Mouse (Mus musculus) liver, embryonic 14 days (tissue): Measurements from ENCODE around the gene Ccnd1. TPM values are rescaled to one million over a fixed set of nuclear protein-coding genes. Genes with fewer than 3 reads are reported as not detected.

Source experiments
- polyA plus RNA-seq: library from polyadenylated mRNA; depleted of rRNA; stranded (reverse); fragments of >200 nt; gene quantifications from 2 replicates; pipeline ENCODE4 v1.2.3, GENCODE M21; 2012; rRNA removed

The Ccnd1 gene
- 15.5 and 16.4 TPM in 2 replicates for polyA plus RNA-seq

GRCm38 (mm10) chr7:144939344-144940002 is at the start of gene Ccnd1:
Gene Ccnd1, minus strand, starts transcription at chr7:144939925.

DNA sequence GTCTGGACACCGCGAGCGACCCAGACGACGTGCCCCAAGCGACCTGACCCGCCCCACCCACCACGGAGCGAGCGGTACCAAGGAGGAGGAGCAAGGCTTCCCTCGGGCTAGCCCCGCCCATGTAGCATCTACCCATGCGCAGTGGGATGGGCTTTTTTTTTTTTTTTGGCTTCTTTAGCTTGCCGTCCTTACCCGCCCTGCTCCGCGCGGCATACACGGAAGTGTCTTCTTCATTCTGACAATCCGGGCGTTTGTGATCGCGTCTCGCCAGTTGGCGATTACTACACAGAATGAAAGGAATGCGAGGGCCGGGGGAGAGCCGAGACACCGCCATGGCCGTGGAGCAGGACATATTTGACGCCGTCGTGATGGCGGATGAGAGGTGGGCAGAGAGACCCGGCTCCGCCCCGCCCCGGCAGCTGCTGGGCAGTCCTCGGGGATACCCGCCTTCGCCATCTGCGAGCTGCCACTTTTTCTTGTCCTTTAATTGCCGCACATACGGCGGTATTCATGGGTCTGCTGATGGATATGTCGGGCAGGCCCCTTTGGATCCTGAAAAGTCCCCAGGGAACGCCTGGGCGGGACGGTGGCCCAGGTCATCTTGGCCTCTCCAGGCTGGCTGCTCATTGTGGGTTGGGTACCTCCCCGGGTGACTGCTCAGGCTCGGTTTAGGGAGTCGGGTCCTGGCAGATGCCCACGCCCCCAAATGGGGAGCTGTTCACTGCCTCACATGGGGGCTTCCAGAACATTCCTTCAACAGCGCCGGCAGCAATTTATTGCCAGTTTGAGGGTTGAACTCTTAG is 24.6 kb downstream of the Ccnd1 start, which contains the start of gene LTO1:
Gene LTO1, plus strand, starts transcription at position 153 of the 803 bp plus-strand sequence.

DNA sequence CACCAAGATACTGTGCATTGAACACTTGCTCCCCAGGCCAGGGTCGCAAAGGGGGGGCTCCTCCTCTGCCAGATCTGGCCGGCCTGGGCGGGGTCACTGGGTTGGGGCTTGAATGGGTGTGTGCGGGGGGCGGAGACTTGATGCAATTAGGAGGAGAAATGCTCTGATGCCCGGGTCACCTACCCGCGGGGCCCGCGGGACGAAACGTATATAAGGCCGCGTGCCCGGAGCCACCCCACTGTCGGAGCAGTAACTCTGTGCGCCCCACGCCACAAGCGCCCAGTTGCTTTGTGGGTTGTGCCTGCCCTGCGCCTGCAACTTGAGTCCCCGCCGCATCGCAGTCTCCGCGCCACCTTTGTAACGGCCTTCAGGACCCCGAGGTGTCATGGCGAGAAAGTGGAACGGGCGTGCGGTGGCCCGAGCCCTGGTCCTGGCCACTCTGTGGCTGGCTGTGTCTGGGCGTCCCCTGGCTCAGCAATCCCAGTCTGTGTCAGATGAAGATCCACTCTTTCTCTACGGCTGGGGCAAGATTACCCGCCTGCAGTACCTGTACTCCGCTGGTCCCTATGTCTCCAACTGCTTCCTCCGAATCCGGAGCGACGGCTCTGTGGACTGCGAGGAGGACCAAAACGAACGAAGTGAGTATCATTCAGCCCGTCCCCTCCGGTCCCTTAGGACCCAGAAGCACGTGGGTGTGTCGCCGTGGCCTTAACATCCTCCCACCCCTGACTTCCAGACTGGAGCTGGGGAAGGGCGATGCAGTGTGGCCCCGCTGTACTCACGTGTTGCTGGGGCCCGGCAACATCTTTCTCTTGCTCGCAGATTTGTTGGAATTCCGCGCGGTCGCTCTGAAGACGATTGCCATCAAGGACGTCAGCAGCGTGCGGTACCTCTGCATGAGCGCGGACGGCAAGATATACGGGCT is 43.2 kb downstream of the Ccnd1 start, which contains the start of gene Fgf15:
Gene Fgf15, plus strand, starts transcription at position 238 of the 925 bp plus-strand sequence.

Other genes starting within 250 kb of the Ccnd1 start
- gene Ano1, start 188.0 kb downstream of the Ccnd1 start, polyA plus RNA-seq: 1.8 and 1.9 TPM in 2 replicates
- 0.12 TPM in 2 replicates for gene Fgf3, start 101.8 kb downstream of the Ccnd1 start, polyA plus RNA-seq
- gene Fgf4, start 92.6 kb downstream of the Ccnd1 start, polyA plus RNA-seq: not detected in 2 replicates
- gene Fgf15, start 43.4 kb downstream of the Ccnd1 start, polyA plus RNA-seq: 0.03 TPM in 1 of 2 replicates, not detected in the other
- gene LTO1, start 24.8 kb downstream of the Ccnd1 start, polyA plus RNA-seq: 10.9 TPM in 2 replicates